Comparison of ENCODE assay signal across 21 mouse cellular contexts in the genomic region with DNA sequence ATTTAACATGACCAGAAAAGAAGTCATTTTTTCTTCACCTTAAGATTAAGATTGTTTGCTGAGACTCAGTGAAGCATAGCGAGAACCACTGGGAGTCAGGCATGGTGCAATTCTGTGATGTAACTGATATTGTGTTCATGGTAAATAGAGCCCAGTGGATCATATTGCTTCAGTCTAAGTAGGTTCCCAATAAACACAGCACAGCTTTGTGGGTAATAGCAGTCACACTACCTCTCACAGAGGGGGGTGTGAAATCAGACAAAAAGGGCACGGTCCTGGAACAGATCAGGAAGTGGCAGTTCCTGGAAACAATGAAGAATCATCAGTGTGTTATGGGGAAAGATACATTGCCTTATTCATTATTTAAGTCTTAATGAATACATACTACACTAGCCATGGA.
DNase-seq lines count a peak whose midpoint lies in the region; ATAC-seq and TF ChIP-seq lines count a peak whose summit lies in the region.
"Had no signal": no experiment of that assay in that cellular context is flagged by ENCODE, and none has a peak within 500 bp of the region (broad histone marks: within the 10 kb centered on the region; RNA-seq: fewer than 3 reads in every experiment).

No protein-coding gene starts in this region.

- no peak overlapping the region for H3K27ac ChIP-seq in embryonic facial prominence, embryonic 14.5 days (replicated peaks; ENCODE audit: low read depth, low read length)
- no peak overlapping the region for H3K27ac ChIP-seq in embryonic facial prominence, embryonic 10.5 days (replicated peaks)
- H3K27ac ChIP-seq in kidney, postnatal 0 days, result no peak overlapping the region
- no peak overlapping the region for H3K27ac ChIP-seq in midbrain, embryonic 11.5 days (ENCODE audit: low read depth, low read length)
- H3K27ac ChIP-seq in midbrain, embryonic 10.5 days (replicated peaks), result no peak overlapping the region
- H3K27ac ChIP-seq: embryonic facial prominence, embryonic 13.5 days; heart, embryonic 10.5 days; hindbrain, embryonic 13.5 days had no signal

- no peaks in the 10 kb centered on the region for H3K36me3 ChIP-seq in embryonic facial prominence, embryonic 14.5 days (ENCODE audit: control insufficient read depth, insufficient read depth, low read length)
- no peaks in the 10 kb centered on the region for H3K36me3 ChIP-seq in embryonic facial prominence, embryonic 10.5 days (replicated peaks)
- H3K36me3 ChIP-seq in kidney, postnatal 0 days (ENCODE audit: insufficient read depth, low read length), result no peaks in the 10 kb centered on the region
- H3K36me3 ChIP-seq in midbrain, embryonic 11.5 days (ENCODE audit: control insufficient read depth, insufficient read depth, low read length), result no peaks in the 10 kb centered on the region
- H3K36me3 ChIP-seq in midbrain, embryonic 10.5 days, result no peaks in the 10 kb centered on the region
- H3K36me3 ChIP-seq: embryonic facial prominence, embryonic 13.5 days; G1E; heart, embryonic 10.5 days; hindbrain, embryonic 13.5 days had no signal

- no peak overlapping the region for H3K9ac ChIP-seq in embryonic facial prominence, embryonic 14.5 days (ENCODE audit: low read depth, low read length)
- no peak overlapping the region for H3K9ac ChIP-seq in kidney, postnatal 0 days (ENCODE audit: low read depth, low read length)
- no peak overlapping the region for H3K9ac ChIP-seq in midbrain, embryonic 11.5 days (ENCODE audit: low read length)
- H3K9ac ChIP-seq: embryonic facial prominence, embryonic 13.5 days; hindbrain, embryonic 13.5 days had no signal

- H3K4me3 ChIP-seq in embryonic facial prominence, embryonic 14.5 days (ENCODE audit: low read depth, low read length), result no peak overlapping the region
- no peak overlapping the region for H3K4me3 ChIP-seq in embryonic facial prominence, embryonic 10.5 days
- no peak overlapping the region for H3K4me3 ChIP-seq in kidney, postnatal 0 days (replicated peaks; ENCODE audit: low read depth, low read length)
- no peak overlapping the region for H3K4me3 ChIP-seq in midbrain, embryonic 11.5 days (ENCODE audit: low read depth, low read length)
- H3K4me3 ChIP-seq in midbrain, embryonic 10.5 days, result no peak overlapping the region
- H3K4me3 ChIP-seq: embryonic facial prominence, embryonic 13.5 days; heart, embryonic 10.5 days; hindbrain, embryonic 13.5 days had no signal

- H3K27me3 ChIP-seq in embryonic facial prominence, embryonic 14.5 days (replicated peaks; ENCODE audit: control insufficient read depth, insufficient read depth, low read length), result no peaks in the 10 kb centered on the region
- no peaks in the 10 kb centered on the region for H3K27me3 ChIP-seq in embryonic facial prominence, embryonic 10.5 days (replicated peaks; ENCODE audit: low read depth, poor library complexity, severe bottlenecking)
- no peaks in the 10 kb centered on the region for H3K27me3 ChIP-seq in kidney, postnatal 0 days (ENCODE audit: insufficient read depth, low read length)
- H3K27me3 ChIP-seq in midbrain, embryonic 11.5 days (ENCODE audit: control insufficient read depth, insufficient read depth, low read length), result no peaks in the 10 kb centered on the region
- H3K27me3 ChIP-seq in midbrain, embryonic 10.5 days (ENCODE audit: low read depth, poor library complexity, severe bottlenecking), result no peaks in the 10 kb centered on the region
- H3K27me3 ChIP-seq: embryonic facial prominence, embryonic 13.5 days; hindbrain, embryonic 13.5 days had no signal

- 48% methylated on average over 2 of the region's 2 CpGs for WGBS in embryonic facial prominence, embryonic 14.5 days
- WGBS in embryonic facial prominence, embryonic 10.5 days, result 73% methylated on average over 2 of the region's 2 CpGs
- WGBS in kidney, postnatal 0 days, result 33% methylated on average over 2 of the region's 2 CpGs
- 81% methylated on average over 2 of the region's 2 CpGs for WGBS in midbrain, embryonic 11.5 days
- WGBS in midbrain, embryonic 10.5 days, result 71% methylated on average over 2 of the region's 2 CpGs

- peak; percentile 33 for DNase-seq in embryonic facial prominence, embryonic 14.5 days (ENCODE audit: low spot score)
- DNase-seq in embryonic facial prominence, embryonic 10.5 days (ENCODE audit: low spot score), result no peak
- DNase-seq in kidney, postnatal 0 days (ENCODE audit: low spot score), result peak; percentile 61
- DNase-seq in kidney, postnatal 10 days, result no peak
- DNase-seq in midbrain, embryonic 11.5 days (ENCODE audit: low spot score, missing footprints), result peak; percentile 41
- no peak for DNase-seq in midbrain, embryonic 10.5 days (ENCODE audit: low spot score)
- DNase-seq in right cerebral cortex, postnatal 25 days, result no peak
- DNase-seq: adrenal gland, postnatal 14 days; B cell, adult 2 months; cerebellum, adult 11-12 months; cerebellum, adult 9-10 months; cerebellum, postnatal 25 days; gastrocnemius, postnatal 36 days; heart, adult 18-20 months; heart, postnatal 10 days had no signal

- H3K4me2 ChIP-seq in embryonic facial prominence, embryonic 14.5 days (ENCODE audit: low read depth, low read length), result no peak overlapping the region
- no peak overlapping the region for H3K4me2 ChIP-seq in kidney, postnatal 0 days (ENCODE audit: low read length)
- H3K4me2 ChIP-seq in midbrain, embryonic 11.5 days, result no peak overlapping the region
- H3K4me2 ChIP-seq: embryonic facial prominence, embryonic 13.5 days; hindbrain, embryonic 13.5 days had no signal

- 0 out of 2 replicates have a peak, but pooled peaks have one; percentile 15 for ATAC-seq in embryonic facial prominence, embryonic 14.5 days (ENCODE audit: low read depth)
- ATAC-seq in kidney, postnatal 0 days (replicated peaks; ENCODE audit: low FRiP score, low read depth), result peak; percentile 75; the same call in 1 of the 2 replicates
- no peak for ATAC-seq in midbrain, embryonic 11.5 days (ENCODE audit: low FRiP score)
- ATAC-seq: CD4-positive, CD25-positive, alpha-beta regulatory T cell, adult 4 months; forebrain, embryonic 14.5 days had no signal

- H3K4me1 ChIP-seq in embryonic facial prominence, embryonic 14.5 days (ENCODE audit: control insufficient read depth, insufficient read depth, low read length), result no peaks in the 10 kb centered on the region
- no peaks in the 10 kb centered on the region for H3K4me1 ChIP-seq in embryonic facial prominence, embryonic 10.5 days
- no peaks in the 10 kb centered on the region for H3K4me1 ChIP-seq in kidney, postnatal 0 days (replicated peaks; ENCODE audit: insufficient read depth, low read length)
- H3K4me1 ChIP-seq in midbrain, embryonic 11.5 days (ENCODE audit: control insufficient read depth, insufficient read depth, low read length), result no peaks in the 10 kb centered on the region
- no peaks in the 10 kb centered on the region for H3K4me1 ChIP-seq in midbrain, embryonic 10.5 days
- H3K4me1 ChIP-seq: embryonic facial prominence, embryonic 13.5 days; heart, embryonic 10.5 days; hindbrain, embryonic 13.5 days had no signal

- TF ChIP-seq CTCF in kidney, postnatal 0 days (IDR thresholded peaks at IDR 0.05; ENCODE audit: low read depth), result no peak

- no peaks in the 10 kb centered on the region for H3K9me3 ChIP-seq in embryonic facial prominence, embryonic 14.5 days (ENCODE audit: control insufficient read depth, low read length)
- H3K9me3 ChIP-seq in embryonic facial prominence, embryonic 10.5 days, result no peaks in the 10 kb centered on the region
- H3K9me3 ChIP-seq in kidney, postnatal 0 days (replicated peaks; ENCODE audit: low read length), result no peaks in the 10 kb centered on the region
- no peaks in the 10 kb centered on the region for H3K9me3 ChIP-seq in midbrain, embryonic 11.5 days (ENCODE audit: control insufficient read depth, low read length)
- no peaks in the 10 kb centered on the region for H3K9me3 ChIP-seq in midbrain, embryonic 10.5 days (replicated peaks)
- H3K9me3 ChIP-seq: embryonic facial prominence, embryonic 13.5 days; G1E; heart, embryonic 10.5 days; hindbrain, embryonic 13.5 days had no signal

Comparison
In these comparisons a context has a peak if more than half of its experiments do, and no peak if none do; other contexts are left out.
1. DNase-seq: peak in embryonic facial prominence, embryonic 14.5 days (single experiment), kidney, postnatal 0 days (single experiment) and midbrain, embryonic 11.5 days (single experiment); none in embryonic facial prominence, embryonic 10.5 days (single experiment), kidney, postnatal 10 days (single experiment), midbrain, embryonic 10.5 days (single experiment) and right cerebral cortex, postnatal 25 days (single experiment).